11 mouse cellular contexts compared by ENCODE assay signal in the genomic region with DNA sequence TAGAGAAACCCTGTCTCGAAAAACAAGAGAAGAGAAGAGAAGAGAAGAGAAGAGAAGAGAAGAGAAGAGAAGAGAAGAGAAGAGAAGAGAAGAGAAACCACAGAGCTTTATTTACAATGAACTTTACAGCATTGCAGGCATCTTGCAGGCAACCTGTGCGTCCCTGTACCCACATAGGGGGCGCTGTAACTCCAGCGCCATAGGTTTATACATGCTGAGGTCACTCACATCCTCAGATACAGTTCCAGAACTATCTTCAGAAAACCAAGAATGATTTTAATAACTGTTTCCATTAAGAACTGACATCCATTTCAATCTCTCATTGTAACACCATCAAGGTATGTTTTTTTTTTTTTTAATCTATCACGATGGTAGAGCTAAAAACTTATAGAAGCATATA. TPM values are rescaled to one million over a fixed set of nuclear protein-coding genes. Genes with fewer than 3 reads are reported as not detected.
DNase-seq lines count a peak whose midpoint lies in the region; ATAC-seq and TF ChIP-seq lines count a peak whose summit lies in the region.
"Had no signal": no experiment of that assay in that cellular context is flagged by ENCODE, and none has a peak within 500 bp of the region (broad histone marks: within the 10 kb centered on the region; RNA-seq: fewer than 3 reads in every experiment).

No protein-coding gene starts in this region.

- H3K36me3 ChIP-seq in hindbrain, postnatal 0 days (ENCODE audit: insufficient read depth, low read length) = 0 out of 2 replicates have a peak, but pooled peaks cover 3% of the 10 kb centered on the region
- peaks cover 12% of the 10 kb centered on the region for H3K36me3 ChIP-seq in hindbrain, embryonic 13.5 days
- H3K36me3 ChIP-seq in heart, embryonic 12.5 days = peaks cover 20% of the 10 kb centered on the region
- H3K36me3 ChIP-seq: stomach, embryonic 15.5 days had no signal

- no peak overlapping the region for H3K27ac ChIP-seq in hindbrain, postnatal 0 days
- H3K27ac ChIP-seq in hindbrain, embryonic 13.5 days = no peak overlapping the region
- no peak overlapping the region for H3K27ac ChIP-seq in heart, embryonic 12.5 days (ENCODE audit: poor library complexity, severe bottlenecking)
- H3K27ac ChIP-seq: hindbrain, embryonic 14.5 days; stomach, embryonic 15.5 days had no signal

- no peaks in the 10 kb centered on the region for H3K9me3 ChIP-seq in hindbrain, postnatal 0 days (ENCODE audit: low read length)
- no peaks in the 10 kb centered on the region for H3K9me3 ChIP-seq in hindbrain, embryonic 13.5 days
- H3K9me3 ChIP-seq in heart, embryonic 12.5 days (replicated peaks) = no peaks in the 10 kb centered on the region
- H3K9me3 ChIP-seq: stomach, embryonic 15.5 days had no signal

- H3K4me3 ChIP-seq in hindbrain, postnatal 0 days (ENCODE audit: low read length) = no peak overlapping the region
- H3K4me3 ChIP-seq in hindbrain, embryonic 13.5 days = no peak overlapping the region
- no peak overlapping the region for H3K4me3 ChIP-seq in heart, embryonic 12.5 days
- H3K4me3 ChIP-seq: stomach, embryonic 15.5 days had no signal

- 51% methylated on average over 5 of the region's 5 CpGs for WGBS in hindbrain, postnatal 0 days
- 47% methylated on average over 5 of the region's 5 CpGs for WGBS in hindbrain, embryonic 13.5 days
- 41% methylated on average over 5 of the region's 5 CpGs for WGBS in heart, embryonic 12.5 days

- no peak overlapping the region for H3K9ac ChIP-seq in hindbrain, postnatal 0 days (replicated peaks; ENCODE audit: low read length)
- no peak overlapping the region for H3K9ac ChIP-seq in hindbrain, embryonic 13.5 days
- H3K9ac ChIP-seq in heart, embryonic 12.5 days = no peak overlapping the region
- H3K9ac ChIP-seq: hindbrain, embryonic 14.5 days; stomach, embryonic 15.5 days had no signal

- TF ChIP-seq CTCF in hindbrain, postnatal 0 days (IDR thresholded peaks at IDR 0.05; ENCODE audit: low read depth) = peak; percentile 44

- H3K4me1 ChIP-seq in hindbrain, postnatal 0 days (ENCODE audit: insufficient read depth, low read length) = no peaks in the 10 kb centered on the region
- peaks cover 17% of the 10 kb centered on the region for H3K4me1 ChIP-seq in hindbrain, embryonic 13.5 days (replicated peaks)
- H3K4me1 ChIP-seq in heart, embryonic 12.5 days (replicated peaks) = peaks cover 8% of the 10 kb centered on the region

- H3K27me3 ChIP-seq in hindbrain, postnatal 0 days (ENCODE audit: insufficient read depth, low read length) = no peaks in the 10 kb centered on the region
- H3K27me3 ChIP-seq in hindbrain, embryonic 13.5 days = peaks cover 16% of the 10 kb centered on the region
- H3K27me3 ChIP-seq in heart, embryonic 12.5 days (replicated peaks) = no peaks in the 10 kb centered on the region
- H3K27me3 ChIP-seq: stomach, embryonic 15.5 days had no signal

- DNase-seq in hindbrain, postnatal 0 days (ENCODE audit: low spot score) = peak; percentile 26
- DNase-seq in A20 (ENCODE audit: low read depth, low spot score) = peak; percentile 64
- peak; percentile 68 for DNase-seq in NIH3T3 (ENCODE audit: low read depth)
- DNase-seq in lung, postnatal 10 days = peak; percentile 22
- DNase-seq in layer of hippocampus, adult 11-12 months (ENCODE audit: low spot score) = no peak
- DNase-seq in heart, postnatal 25 days (ENCODE audit: low spot score) = no peak
- DNase-seq: adrenal gland, postnatal 25 days had no signal

- intact Hi-C loops in heart, postnatal 25 days (cut with DNase I) = no loop called here

- ATAC-seq in hindbrain, postnatal 0 days = no peak
- ATAC-seq in hindbrain, embryonic 13.5 days (ENCODE audit: low FRiP score) = no peak
- no peak for ATAC-seq in heart, embryonic 12.5 days (ENCODE audit: insufficient number of reproducible peaks, low FRiP score)

- no peak overlapping the region for H3K4me2 ChIP-seq in hindbrain, postnatal 0 days (ENCODE audit: low read depth, low read length)
- no peak overlapping the region for H3K4me2 ChIP-seq in hindbrain, embryonic 13.5 days
- H3K4me2 ChIP-seq in heart, embryonic 12.5 days = no peak overlapping the region
- H3K4me2 ChIP-seq: hindbrain, embryonic 14.5 days; stomach, embryonic 15.5 days had no signal

RNA-seq across cellular contexts. Expression of gene Tet1, which starts 27.6 kb away (rescaled TPM):
- 32.8 and 39.5 TPM in 2 replicates for total RNA-seq in hindbrain, postnatal 0 days (2014; rRNA removed)
- polyA plus RNA-seq in hindbrain, postnatal 0 days (2015; fragmentation: Nextera tagmentation; extraction: Ambion mirVana) = 30.3 and 32.2 TPM in 2 replicates
- polyA plus RNA-seq in hindbrain, embryonic 13.5 days (2015; fragmentation: Nextera tagmentation; extraction: Ambion mirVana) = 35.1 and 35.8 TPM in 2 replicates
- polyA plus RNA-seq in heart, embryonic 12.5 days (2016; fragmentation: Nextera tagmentation; extraction: Ambion mirVana) = 28.7 and 35.4 TPM in 2 replicates
- total RNA-seq in heart, postnatal 25 days (2021) = 10 to 100 TPM; 11.0 to 12.7 TPM

RNA-seq across cellular contexts. Expression of gene Slc25a16, which starts 39.2 kb away (rescaled TPM):
- 15.7 and 23.1 TPM in 2 replicates for total RNA-seq in hindbrain, postnatal 0 days (2014; rRNA removed)
- polyA plus RNA-seq in hindbrain, postnatal 0 days (2015; fragmentation: Nextera tagmentation; extraction: Ambion mirVana) = 13.7 and 15.4 TPM in 2 replicates
- 13.9 and 14.5 TPM in 2 replicates for polyA plus RNA-seq in hindbrain, embryonic 13.5 days (2015; fragmentation: Nextera tagmentation; extraction: Ambion mirVana)
- 13.1 and 13.3 TPM in 2 replicates for polyA plus RNA-seq in heart, embryonic 12.5 days (2016; fragmentation: Nextera tagmentation; extraction: Ambion mirVana)
- 10 to 100 TPM; 23.0 to 23.2 TPM for total RNA-seq in heart, postnatal 25 days (2021)

Comparison
In these comparisons a context has a peak if more than half of its experiments do, and no peak if none do; other contexts are left out.
1. DNase-seq: peak in hindbrain, postnatal 0 days (single experiment), A20 (single experiment), NIH3T3 (single experiment) and lung, postnatal 10 days (single experiment); none in layer of hippocampus, adult 11-12 months (single experiment) and heart, postnatal 25 days (single experiment).